Mouse (Mus musculus) hindbrain, embryonic 12.5 days (tissue): ENCODE measurements around the gene Arhgap45. TPM values are rescaled to one million over a fixed set of nuclear protein-coding genes. Genes with fewer than 3 reads are reported as not detected.
A peak's percentile ranks its signal among the peaks of the same experiment; 100 is the strongest.

Experiments used
- ATAC-seq: fragments of 200-750 bp; cut with Nextera tagmentation; 2 replicates; pipeline ENCODE4 v1.8.0; 2017; ENCODE audit warnings: moderate TSS enrichment; ENCODE audit not compliant: low FRiP score
- H3K27ac ChIP-seq: fragments of 300-500 bp; sonication (generic); 2 replicates; pipeline ENCODE4 v1.5.1; 2016; ENCODE audit warnings: mild to moderate bottlenecking
- H3K27me3 ChIP-seq: fragments of 300-500 bp; sonication (generic); 2 replicates; pipeline ENCODE4 v1.6.1; 2016; ENCODE audit warnings: mild to moderate bottlenecking
- H3K36me3 ChIP-seq: fragments of 300-500 bp; sonication (generic); 2 replicates; pipeline ENCODE4 v1.6.1; 2016; ENCODE audit warnings: mild to moderate bottlenecking
- H3K4me1 ChIP-seq: fragments of 300-500 bp; sonication (generic); 2 replicates; pipeline ENCODE4 v1.6.1; 2016
- H3K4me2 ChIP-seq: fragments of 300-500 bp; sonication (generic); replicated peaks from 2 replicates; pipeline ENCODE4 v1.6.1; 2016; ENCODE audit warnings: mild to moderate bottlenecking
- H3K4me3 ChIP-seq: fragments of 300-500 bp; sonication (generic); 2 replicates; pipeline ENCODE4 v1.5.1; 2016; ENCODE audit warnings: mild to moderate bottlenecking
- H3K9ac ChIP-seq: fragments of 300-500 bp; sonication (generic); 2 replicates; pipeline ENCODE4 v1.6.1; 2016; ENCODE audit warnings: mild to moderate bottlenecking, moderate library complexity
- H3K9me3 ChIP-seq: fragments of 300-500 bp; sonication (generic); replicated peaks from 2 replicates; pipeline ENCODE4 v1.6.1; 2016; ENCODE audit warnings: mild to moderate bottlenecking
- WGBS: fragments of 180-500 bp; shearing (Covaris S2); methylation state at CpG from one replicate; pipeline ENCODE4 v1.1.7; 2016; 5-methylcytosine and 5-hydroxymethylcytosine counted together
- polyA plus RNA-seq: library from polyadenylated mRNA; unstranded; fragments of >200 nt; fragmentation: Nextera tagmentation; extraction: Ambion mirVana; gene quantifications from 2 replicates; pipeline ENCODE4 v1.2.1, GENCODE M21; 2016

The Arhgap45 gene
- polyA plus RNA-seq, 1 experiment from 2014 or later = 8.7 TPM

DNA sequence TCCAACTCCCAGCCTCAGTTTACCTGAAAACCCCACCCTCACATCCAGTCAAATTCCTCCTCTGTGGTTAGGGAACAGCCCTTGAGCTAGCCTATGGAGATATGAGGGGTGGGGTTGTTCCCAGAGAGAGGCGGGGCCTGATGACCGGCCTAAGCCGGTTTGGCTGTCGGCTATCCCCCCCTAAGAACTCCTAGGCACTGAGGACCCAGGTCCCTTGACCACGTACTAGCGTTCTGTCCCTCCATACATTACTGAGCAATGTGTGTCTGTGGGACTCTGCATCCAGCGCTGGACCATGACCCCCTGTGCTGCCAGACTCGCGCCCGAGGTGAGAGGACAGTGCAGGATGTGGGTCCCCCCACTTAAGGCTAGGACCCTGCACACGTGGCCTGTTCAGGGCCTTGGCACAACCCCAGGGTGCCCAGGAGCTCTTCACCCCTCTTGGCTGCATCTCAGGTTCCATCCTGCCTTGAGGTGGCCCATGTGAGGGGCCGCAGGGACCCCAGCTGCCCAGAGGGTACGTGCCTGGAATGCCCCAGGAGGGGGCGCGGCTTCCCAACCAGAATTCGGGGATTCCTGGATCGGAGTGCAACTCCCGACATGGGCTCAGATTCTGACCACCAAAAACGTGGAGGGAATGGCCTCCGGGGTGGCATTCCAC is 3.1 kb downstream of the Arhgap45 start:
- Histone ChIP-seq H3K4me2 (peak overlapping the region; percentile 14), H3K36me3 (no peaks in the 10 kb centered on the region), H3K4me1 (peaks cover 10% of the 10 kb centered on the region), H3K9ac (peak overlapping the region; percentile 32; the same call in 1 of the 2 replicates), H3K4me3 (peak overlapping the region; percentile 4; the same call in 1 of the 2 replicates), H3K9me3 (0 out of 2 replicates have a peak, but pooled peaks cover 5% of the 10 kb centered on the region), H3K27ac (no peak overlapping the region), H3K27me3 (peaks cover 52% of the 10 kb centered on the region)
- peak; percentile 54; the same call in 1 of the 2 replicates for ATAC-seq
- 8% methylated on average over 20 of the region's 20 CpGs for WGBS

DNA sequence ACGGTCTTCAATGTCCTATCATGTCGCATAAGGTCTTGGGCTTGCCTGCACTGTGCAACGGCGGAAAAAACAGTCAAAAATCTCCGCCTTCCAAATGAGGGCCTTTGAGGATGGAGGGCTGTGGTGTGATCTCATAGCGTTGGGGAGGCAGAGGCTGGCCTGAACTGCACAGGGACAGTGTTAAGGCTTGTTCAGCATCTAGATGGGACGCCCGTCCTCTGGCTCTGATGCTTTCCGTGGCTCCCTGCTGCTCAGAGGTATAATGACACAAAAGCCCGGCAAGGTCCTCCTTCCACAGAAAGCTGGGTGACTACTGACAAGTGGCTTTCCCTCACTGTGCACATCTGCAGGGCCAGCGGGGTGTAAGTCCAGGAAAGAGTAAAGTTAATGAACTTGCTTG is 3.7 kb downstream of the Arhgap45 start:
- Histone ChIP-seq H3K27ac (no peak overlapping the region), H3K4me3 (peak overlapping the region; percentile 4; the same call in 1 of the 2 replicates)
- no peak for ATAC-seq

DNA sequence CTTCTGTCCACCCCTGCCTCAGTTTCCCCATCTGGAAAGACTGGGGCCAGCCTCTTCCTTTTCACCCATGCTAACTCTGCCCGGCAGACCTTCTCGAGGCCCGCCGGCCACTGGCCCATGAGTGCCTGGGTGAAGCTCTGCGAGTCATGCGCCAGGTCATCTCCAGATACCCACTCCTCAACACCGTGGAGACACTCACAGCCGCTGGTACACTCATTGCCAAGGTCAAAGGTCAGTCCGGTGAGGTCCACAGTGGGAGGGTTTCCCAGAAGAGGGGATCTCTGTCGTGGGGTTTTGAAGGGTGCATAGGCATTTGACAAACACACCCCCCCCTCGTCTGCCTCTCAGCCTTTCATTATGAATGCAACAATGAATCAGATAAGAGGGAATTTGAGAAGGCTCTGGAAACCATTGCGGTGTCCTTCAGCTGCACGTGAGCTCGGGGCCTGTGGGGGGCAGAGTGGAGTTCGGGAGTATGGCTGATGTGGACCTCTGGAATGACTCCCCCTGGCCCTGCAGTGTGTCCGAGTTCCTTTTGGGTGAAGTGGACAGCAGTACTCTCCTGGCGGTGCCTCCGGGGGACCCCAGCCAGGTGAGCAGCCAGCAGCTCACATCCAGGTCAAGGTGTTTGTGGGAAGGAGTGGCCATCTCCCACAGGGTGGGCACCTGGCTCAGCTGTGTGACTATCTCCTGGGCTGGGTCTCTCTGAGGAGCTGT is 4.3 kb downstream of the Arhgap45 start:
- H3K27ac ChIP-seq = no peak overlapping the region
- 0 out of 2 replicates have a peak, but pooled peaks cover 5% of the 10 kb centered on the region for H3K9me3 ChIP-seq
- H3K4me1 ChIP-seq = peaks cover 10% of the 10 kb centered on the region
- no peaks in the 10 kb centered on the region for H3K36me3 ChIP-seq
- no peak overlapping the region for H3K4me3 ChIP-seq
- 81% methylated on average over 18 of the region's 18 CpGs for WGBS
- H3K9ac ChIP-seq = 0 out of 2 replicates have a peak overlapping the region, but pooled peaks have one; percentile 32
- ATAC-seq = no peak
- H3K27me3 ChIP-seq = peaks cover 40% of the 10 kb centered on the region
- H3K4me2 ChIP-seq = no peak overlapping the region

More for the DNA sequence above, 3.7 kb downstream of the Arhgap45 start:
- H3K27me3 ChIP-seq = peaks cover 46% of the 10 kb centered on the region
- 23% methylated on average over 11 of the region's 11 CpGs for WGBS
- H3K9ac ChIP-seq = peak overlapping the region; percentile 32; the same call in 1 of the 2 replicates
- H3K9me3 ChIP-seq = 0 out of 2 replicates have a peak, but pooled peaks cover 5% of the 10 kb centered on the region
- H3K36me3 ChIP-seq = no peaks in the 10 kb centered on the region
- peak overlapping the region; percentile 14; the same call in 1 of the 2 replicates for H3K4me2 ChIP-seq
- peaks cover 10% of the 10 kb centered on the region for H3K4me1 ChIP-seq

DNA sequence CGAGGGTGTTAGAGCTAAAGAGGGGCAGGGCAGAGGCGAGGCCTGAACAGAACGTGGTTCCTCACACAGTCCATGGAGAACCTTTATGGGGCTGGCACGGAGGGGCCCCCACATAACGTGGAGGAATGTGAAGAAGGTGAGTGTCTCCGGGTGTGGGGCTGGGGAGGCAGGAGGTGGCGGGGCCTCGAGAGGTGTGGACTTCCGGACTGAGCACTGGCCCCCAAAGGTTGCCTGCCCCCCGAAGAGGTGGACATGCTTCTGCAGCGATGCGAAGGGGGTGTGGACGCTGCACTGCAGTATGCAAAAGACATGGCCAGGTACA is 4.8 kb downstream of the Arhgap45 start:
- ATAC-seq = no peak
- Histone ChIP-seq H3K4me3 (no peak overlapping the region), H3K4me2 (no peak overlapping the region), H3K36me3 (no peaks in the 10 kb centered on the region), H3K4me1 (peaks cover 10% of the 10 kb centered on the region), H3K9me3 (0 out of 2 replicates have a peak, but pooled peaks cover 5% of the 10 kb centered on the region), H3K27me3 (peaks cover 35% of the 10 kb centered on the region), H3K9ac (no peak overlapping the region), H3K27ac (no peak overlapping the region)
- WGBS = 91% methylated on average over 13 of the region's 13 CpGs

DNA sequence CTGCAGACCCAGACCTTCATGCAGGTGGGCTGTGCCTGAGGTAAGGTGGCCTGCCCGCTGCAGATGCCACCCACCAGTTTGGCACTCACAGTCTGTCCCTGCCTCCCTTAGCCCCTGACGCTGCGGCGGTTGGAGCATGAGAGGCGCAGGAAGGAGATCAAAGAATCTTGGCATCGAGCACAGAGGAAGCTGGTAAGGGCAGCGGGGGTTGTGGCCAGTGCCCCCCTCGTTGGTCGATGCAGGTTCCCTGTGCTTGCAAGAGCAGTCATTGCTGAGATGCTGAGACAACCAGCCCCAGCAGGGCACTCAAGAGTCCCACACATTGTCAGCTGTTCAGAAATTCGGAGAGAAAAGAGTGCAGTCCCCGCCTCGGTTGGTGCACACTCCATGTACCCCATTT is 5.7 kb downstream of the Arhgap45 start:
- Histone ChIP-seq H3K4me2 (no peak overlapping the region), H3K27me3 (peaks cover 27% of the 10 kb centered on the region), H3K9me3 (0 out of 2 replicates have a peak, but pooled peaks cover 5% of the 10 kb centered on the region), H3K9ac (no peak overlapping the region), H3K27ac (no peak overlapping the region), H3K4me3 (no peak overlapping the region), H3K36me3 (no peaks in the 10 kb centered on the region), H3K4me1 (peaks cover 10% of the 10 kb centered on the region)
- WGBS = 93% methylated on average over 12 of the region's 12 CpGs
- no peak for ATAC-seq

DNA sequence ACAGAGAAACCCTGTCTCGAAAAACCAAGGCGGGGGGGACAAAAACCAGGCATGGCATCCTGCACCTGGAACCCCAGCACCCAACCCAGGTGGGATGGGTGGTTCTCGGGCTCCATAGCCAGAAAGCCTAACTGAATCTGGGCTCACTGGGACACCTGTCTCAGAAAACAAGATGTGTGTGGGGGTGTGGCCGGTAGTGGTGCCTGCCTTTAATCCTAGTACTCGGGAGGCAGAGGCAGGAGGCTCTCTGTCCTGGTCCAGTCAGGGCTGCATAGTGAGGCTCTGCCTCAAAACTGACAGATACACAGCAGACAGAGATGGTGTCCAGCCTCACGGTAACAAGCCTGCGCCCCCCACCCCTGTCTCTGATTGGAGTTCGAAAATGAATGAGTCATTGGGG is 6.4 kb downstream of the Arhgap45 start:
- peaks cover 10% of the 10 kb centered on the region for H3K4me1 ChIP-seq
- H3K9ac ChIP-seq = no peak overlapping the region
- no peak overlapping the region for H3K27ac ChIP-seq
- no peak overlapping the region for H3K4me2 ChIP-seq
- peaks cover 25% of the 10 kb centered on the region for H3K27me3 ChIP-seq
- H3K9me3 ChIP-seq = 0 out of 2 replicates have a peak, but pooled peaks cover 5% of the 10 kb centered on the region
- no peak for ATAC-seq
- no peaks in the 10 kb centered on the region for H3K36me3 ChIP-seq
- WGBS = 96% methylated on average over 8 of the region's 8 CpGs
- no peak overlapping the region for H3K4me3 ChIP-seq

DNA sequence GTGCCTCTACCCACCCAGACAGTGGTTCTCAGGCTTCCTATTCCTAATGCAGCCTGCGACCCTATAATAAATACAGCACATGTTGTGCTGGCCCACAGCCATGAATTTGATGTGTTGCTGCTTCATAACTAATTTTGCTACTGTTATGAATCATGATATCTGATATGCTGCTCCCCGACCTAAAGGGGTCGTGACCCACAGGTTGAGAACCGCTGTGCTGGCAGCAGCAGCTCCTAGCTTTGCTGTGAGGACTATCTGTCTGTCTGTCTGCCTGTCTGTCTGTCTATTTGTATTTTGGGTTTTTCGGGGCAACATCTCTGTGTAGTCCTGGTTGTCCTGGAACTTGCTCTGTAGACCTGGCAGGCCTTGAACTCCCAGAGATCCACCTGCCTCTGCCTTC is 7.3 kb downstream of the Arhgap45 start:
- H3K9me3 ChIP-seq = 0 out of 2 replicates have a peak, but pooled peaks cover 5% of the 10 kb centered on the region
- no peak overlapping the region for H3K4me3 ChIP-seq
- H3K4me1 ChIP-seq = peaks cover 10% of the 10 kb centered on the region
- WGBS = 86% methylated on average over 5 of the region's 5 CpGs
- no peak overlapping the region for H3K27ac ChIP-seq
- H3K9ac ChIP-seq = no peak overlapping the region
- ATAC-seq = no peak
- H3K27me3 ChIP-seq = peaks cover 20% of the 10 kb centered on the region
- no peak overlapping the region for H3K4me2 ChIP-seq
- H3K36me3 ChIP-seq = no peaks in the 10 kb centered on the region

DNA sequence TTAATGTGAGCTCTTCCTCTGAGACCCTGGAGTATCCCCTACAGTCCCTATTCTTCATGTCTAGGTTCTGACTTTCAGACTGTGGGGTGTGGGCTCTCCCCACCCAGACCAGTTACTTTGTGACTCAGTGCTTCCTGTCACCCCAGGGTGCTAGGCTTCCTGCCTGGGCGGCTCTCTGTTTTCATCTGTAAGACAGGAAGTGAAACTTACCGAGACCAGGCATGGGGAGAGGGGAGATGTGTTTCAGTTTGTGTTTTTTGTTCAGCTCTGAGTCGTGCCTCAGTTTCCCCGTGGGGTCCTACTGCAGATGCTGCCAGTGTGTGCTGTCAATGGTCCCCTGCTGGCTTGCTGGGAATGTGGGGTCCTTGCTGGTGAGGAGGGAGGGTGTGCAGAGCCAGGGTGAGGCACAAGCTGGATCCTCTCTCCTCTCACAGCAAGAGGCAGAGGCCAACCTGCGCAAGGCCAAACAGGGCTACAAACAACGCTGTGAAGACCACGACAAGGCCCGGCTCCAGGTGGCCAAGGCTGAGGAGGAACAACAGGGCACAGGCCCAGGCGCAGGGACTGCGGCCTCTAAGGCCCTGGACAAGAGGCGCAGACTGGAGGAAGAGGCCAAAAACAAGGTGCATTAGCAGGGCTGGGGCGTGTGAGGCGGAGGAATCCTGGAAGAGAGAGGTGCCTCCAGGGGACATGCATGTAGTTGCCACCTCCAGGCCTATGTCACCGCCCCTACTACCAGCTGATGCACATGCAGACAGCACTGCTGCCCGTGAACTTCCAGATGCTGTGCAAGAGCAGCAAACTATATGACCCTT is 8.0 kb downstream of the Arhgap45 start:
- WGBS = 75% methylated on average over 15 of the region's 15 CpGs

DNA sequence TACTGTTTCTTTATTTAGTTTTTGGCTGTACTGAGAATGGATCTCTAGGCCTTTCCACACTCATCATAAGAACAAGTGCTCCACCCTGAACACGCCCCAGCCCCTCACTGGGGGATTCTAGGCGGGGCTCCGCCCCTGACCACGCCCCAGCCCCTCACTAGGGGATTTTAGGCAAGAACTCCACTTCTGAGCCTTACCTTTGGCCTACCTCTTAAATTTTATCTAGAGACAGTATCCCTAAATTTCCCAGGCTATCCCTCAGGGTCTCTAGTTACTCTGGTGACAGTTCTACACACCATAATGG is 8.5 kb downstream of the Arhgap45 start:
- H3K4me1 ChIP-seq = 0 out of 2 replicates have a peak, but pooled peaks cover 2% of the 10 kb centered on the region
- H3K9me3 ChIP-seq = 0 out of 2 replicates have a peak, but pooled peaks cover 5% of the 10 kb centered on the region
- WGBS = 58% methylated on average over 4 of the region's 4 CpGs
- no peak overlapping the region for H3K4me3 ChIP-seq
- no peak overlapping the region for H3K9ac ChIP-seq
- H3K27me3 ChIP-seq = peaks cover 7% of the 10 kb centered on the region
- H3K27ac ChIP-seq = no peak overlapping the region
- H3K36me3 ChIP-seq = no peaks in the 10 kb centered on the region
- no peak for ATAC-seq
- H3K4me2 ChIP-seq = no peak overlapping the region

More for the DNA sequence above, 8.0 kb downstream of the Arhgap45 start:
- Histone ChIP-seq H3K9ac (no peak overlapping the region), H3K27ac (no peak overlapping the region), H3K4me3 (no peak overlapping the region), H3K4me1 (peaks cover 8% of the 10 kb centered on the region), H3K36me3 (no peaks in the 10 kb centered on the region), H3K4me2 (no peak overlapping the region), H3K9me3 (0 out of 2 replicates have a peak, but pooled peaks cover 5% of the 10 kb centered on the region), H3K27me3 (peaks cover 13% of the 10 kb centered on the region)
- no peak for ATAC-seq

DNA sequence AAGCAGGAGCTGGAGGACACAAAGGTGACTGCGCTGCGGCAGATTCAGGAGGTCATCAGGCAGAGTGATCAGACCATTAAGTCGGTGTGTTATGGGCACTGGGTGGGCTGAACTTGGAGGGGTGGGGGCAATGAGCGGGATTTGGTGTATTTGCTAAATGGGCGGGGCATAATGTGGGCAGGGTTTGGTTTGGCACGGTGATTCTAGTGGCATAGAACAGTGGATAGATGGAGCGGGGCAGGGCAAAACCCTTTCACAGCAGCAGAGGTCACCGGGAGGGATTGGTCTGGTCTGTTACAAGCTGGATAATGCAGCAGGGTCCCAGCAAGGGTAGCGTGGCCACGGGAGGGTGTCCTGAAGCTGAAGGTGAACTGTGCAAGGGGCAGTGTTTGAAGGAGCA is 9.0 kb downstream of the Arhgap45 start:
- Histone ChIP-seq H3K27me3 (peaks cover 3% of the 10 kb centered on the region), H3K4me3 (no peak overlapping the region), H3K27ac (no peak overlapping the region), H3K9me3 (0 out of 2 replicates have a peak, but pooled peaks cover 5% of the 10 kb centered on the region), H3K9ac (no peak overlapping the region), H3K4me2 (no peak overlapping the region), H3K4me1 (no peaks in the 10 kb centered on the region), H3K36me3 (no peaks in the 10 kb centered on the region)
- no peak; the same call in 1 of the 2 replicates for ATAC-seq
- WGBS = 80% methylated on average over 10 of the region's 10 CpGs

DNA sequence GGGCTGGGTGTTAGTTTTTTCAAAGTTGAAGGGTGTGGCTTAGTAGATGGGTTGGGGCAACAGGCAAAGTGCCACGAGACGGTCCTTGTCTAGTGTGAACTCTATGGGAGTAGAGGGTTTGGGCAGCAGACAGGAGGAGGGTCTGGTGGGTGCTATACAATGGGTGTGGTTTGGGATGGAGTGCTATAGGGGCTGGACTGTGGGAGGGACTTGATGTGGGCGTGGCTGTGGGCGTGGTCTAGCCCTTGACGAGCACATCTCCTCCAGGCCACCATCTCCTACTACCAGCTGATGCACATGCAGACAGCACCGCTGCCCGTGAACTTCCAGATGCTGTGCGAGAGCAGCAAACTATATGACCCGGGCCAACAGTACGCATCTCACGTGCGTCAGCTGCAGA is 9.4 kb downstream of the Arhgap45 start:
- WGBS = 61% methylated on average over 12 of the region's 12 CpGs
- Histone ChIP-seq H3K4me2 (no peak overlapping the region), H3K36me3 (no peaks in the 10 kb centered on the region), H3K9ac (no peak overlapping the region), H3K4me1 (0 out of 2 replicates have a peak, but pooled peaks cover 3% of the 10 kb centered on the region), H3K4me3 (no peak overlapping the region), H3K9me3 (0 out of 2 replicates have a peak, but pooled peaks cover 5% of the 10 kb centered on the region), H3K27me3 (no peaks in the 10 kb centered on the region), H3K27ac (no peak overlapping the region)
- ATAC-seq = peak; percentile 43
